Mouse (Mus musculus): ENCODE data around the gene Dcaf10. TPM values are rescaled to one million over a fixed set of nuclear protein-coding genes. Genes with fewer than 3 reads are reported as not detected.

Gene Dcaf10
- polyA plus RNA-seq, 1 experiment from 2014 or later, result 5.9 TPM

GRCm38 (mm10) chr4:45411181-45411790, 69.4 kb downstream of the Dcaf10 start:
- H3K9me3 ChIP-seq (ENCODE audit: control insufficient read depth, low read length), result no peaks in the 10 kb centered on the region
- no peaks in the 10 kb centered on the region; the same call in 1 of the 2 replicates for H3K27me3 ChIP-seq (replicated peaks; ENCODE audit: control insufficient read depth, insufficient read depth, low read length)
- WGBS, result 90% methylated on average over 8 of the region's 8 CpGs
- no peaks in the 10 kb centered on the region for H3K36me3 ChIP-seq (ENCODE audit: control insufficient read depth, insufficient read depth, low read length)
- no peak overlapping the region for H3K9ac ChIP-seq (ENCODE audit: low read depth, low read length)
- H3K4me2 ChIP-seq (ENCODE audit: low read length), result no peak overlapping the region
- H3K4me1 ChIP-seq (ENCODE audit: control insufficient read depth, insufficient read depth, low read depth, low read length), result peaks cover 15% of the 10 kb centered on the region
- no peak overlapping the region for H3K4me3 ChIP-seq (ENCODE audit: low read length)
- no peak overlapping the region for H3K27ac ChIP-seq (ENCODE audit: low read depth, low read length)
- ATAC-seq, result no peak

DNA sequence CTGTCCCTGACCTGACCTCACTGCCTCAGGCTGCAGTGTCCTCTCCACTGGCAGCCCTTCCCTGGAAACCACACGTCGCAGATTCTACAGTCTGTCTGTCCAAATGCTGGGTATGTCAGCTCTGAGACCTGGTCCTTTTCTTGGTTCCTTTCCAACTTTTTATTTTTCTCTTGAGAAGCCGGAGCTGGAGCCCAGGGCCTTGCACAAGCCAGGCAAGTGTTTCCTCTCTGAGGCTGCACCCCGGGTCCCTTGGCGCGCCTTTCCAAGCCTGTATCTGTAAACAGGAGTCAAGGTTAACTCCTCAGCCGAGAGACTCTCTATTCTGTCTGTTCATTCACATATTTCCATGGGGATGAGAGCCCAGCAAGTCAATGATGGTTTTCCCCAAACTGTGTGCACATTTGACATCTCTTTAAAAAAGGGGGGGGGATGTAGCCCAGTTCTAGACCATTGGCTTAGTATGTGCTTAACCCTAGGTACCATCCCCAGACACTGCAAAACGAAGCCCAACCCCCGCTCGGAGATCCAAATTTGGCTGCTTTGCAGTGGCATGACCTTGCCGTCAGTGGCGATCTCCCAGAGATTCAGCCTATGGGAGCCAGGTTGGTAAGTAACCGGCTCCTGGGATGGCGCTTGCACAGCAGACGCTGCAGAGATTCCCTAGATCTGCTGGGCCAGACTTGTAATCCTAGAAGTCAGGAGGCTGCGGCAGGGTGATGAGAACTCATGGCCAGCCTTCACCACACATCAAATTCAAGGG, 70.7 kb downstream of the Dcaf10 start:
- no peak overlapping the region for H3K27ac ChIP-seq (ENCODE audit: low read depth, low read length)
- no peak overlapping the region for H3K4me2 ChIP-seq (ENCODE audit: low read length)
- H3K27me3 ChIP-seq (replicated peaks; ENCODE audit: control insufficient read depth, insufficient read depth, low read length), result no peaks in the 10 kb centered on the region; the same call in 1 of the 2 replicates
- no peaks in the 10 kb centered on the region for H3K9me3 ChIP-seq (ENCODE audit: control insufficient read depth, low read length)
- H3K9ac ChIP-seq (ENCODE audit: low read depth, low read length), result no peak overlapping the region
- 73% methylated on average over 16 of the region's 16 CpGs for WGBS
- H3K4me1 ChIP-seq (ENCODE audit: control insufficient read depth, insufficient read depth, low read depth, low read length), result peaks cover 2% of the 10 kb centered on the region
- H3K4me3 ChIP-seq (ENCODE audit: low read length), result no peak overlapping the region
- no peak for ATAC-seq
- no peaks in the 10 kb centered on the region for H3K36me3 ChIP-seq (ENCODE audit: control insufficient read depth, insufficient read depth, low read length)

GRCm38 (mm10) chr4:45413674-45414338, 71.9 kb downstream of the Dcaf10 start:
- 85% methylated on average over 9 of the region's 9 CpGs for WGBS
- Histone ChIP-seq H3K4me1 (ENCODE audit: control insufficient read depth, insufficient read depth, low read depth, low read length) (peaks cover 2% of the 10 kb centered on the region; the same call in 1 of the 2 replicates), H3K27ac (ENCODE audit: low read depth, low read length) (no peak overlapping the region), H3K9me3 (ENCODE audit: control insufficient read depth, low read length) (no peaks in the 10 kb centered on the region), H3K36me3 (ENCODE audit: control insufficient read depth, insufficient read depth, low read length) (no peaks in the 10 kb centered on the region), H3K9ac (ENCODE audit: low read depth, low read length) (no peak overlapping the region), H3K4me2 (ENCODE audit: low read length) (no peak overlapping the region), H3K4me3 (ENCODE audit: low read length) (no peak overlapping the region), H3K27me3 (replicated peaks; ENCODE audit: control insufficient read depth, insufficient read depth, low read length) (no peaks in the 10 kb centered on the region; the same call in 1 of the 2 replicates)
- no peak for ATAC-seq

- Histone ChIP-seq H3K27ac (ENCODE audit: low read depth, low read length) (no peak overlapping the region), H3K4me1 (ENCODE audit: control insufficient read depth, insufficient read depth, low read depth, low read length) (peaks cover 2% of the 10 kb centered on the region), H3K9me3 (ENCODE audit: control insufficient read depth, low read length) (no peaks in the 10 kb centered on the region), H3K27me3 (replicated peaks; ENCODE audit: control insufficient read depth, insufficient read depth, low read length) (no peaks in the 10 kb centered on the region; the same call in 1 of the 2 replicates), H3K9ac (ENCODE audit: low read depth, low read length) (no peak overlapping the region), H3K36me3 (ENCODE audit: control insufficient read depth, insufficient read depth, low read length) (no peaks in the 10 kb centered on the region), H3K4me2 (ENCODE audit: low read length) (no peak overlapping the region), H3K4me3 (ENCODE audit: low read length) (no peak overlapping the region)
- ATAC-seq, result no peak
- WGBS, result 65% methylated on average over 7 of the region's 7 CpGs
Measured at GRCm38 (mm10) chr4:45416314-45416713, 74.4 kb downstream of the Dcaf10 start.

DNA sequence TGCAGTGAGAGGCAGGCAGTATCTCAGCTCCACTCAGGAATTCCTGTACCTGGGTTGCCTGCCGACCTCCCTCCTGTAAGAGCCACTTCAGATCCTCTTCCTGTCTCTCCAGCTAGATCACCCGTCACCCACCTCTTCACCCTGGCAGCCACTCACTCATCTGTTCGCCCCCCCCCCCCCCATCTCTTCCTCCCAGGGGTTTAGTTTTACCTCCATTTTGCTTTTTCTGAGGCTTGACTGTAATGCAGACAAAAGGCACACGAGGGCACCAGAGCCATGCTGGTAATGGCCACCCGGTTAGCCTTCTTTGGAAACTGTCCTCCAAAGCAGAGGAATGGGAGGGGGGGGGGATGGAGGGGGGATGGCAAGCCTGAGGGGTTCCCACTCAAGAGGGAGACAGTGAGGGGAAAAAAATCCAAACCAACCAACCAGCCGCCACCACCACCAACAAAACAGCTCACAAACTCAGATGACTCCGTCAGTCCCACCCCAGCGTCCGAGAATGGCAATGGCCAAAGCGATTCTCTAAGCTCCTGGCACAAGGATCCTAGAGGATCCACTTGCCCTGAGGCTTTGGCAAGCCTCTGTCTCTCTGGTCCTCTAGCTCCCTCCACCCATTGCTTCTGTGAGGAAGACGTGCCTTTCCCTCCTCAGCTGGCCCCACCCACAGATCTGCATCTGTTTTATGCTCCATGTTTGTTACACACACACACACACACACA, 76.5 kb downstream of the Dcaf10 start:
- peak; percentile 59 for ATAC-seq
- Histone ChIP-seq H3K4me3 (ENCODE audit: low read length) (no peak overlapping the region), H3K27me3 (replicated peaks; ENCODE audit: control insufficient read depth, insufficient read depth, low read length) (no peaks in the 10 kb centered on the region; the same call in 1 of the 2 replicates), H3K36me3 (ENCODE audit: control insufficient read depth, insufficient read depth, low read length) (no peaks in the 10 kb centered on the region), H3K4me1 (ENCODE audit: control insufficient read depth, insufficient read depth, low read depth, low read length) (peaks cover 2% of the 10 kb centered on the region), H3K27ac (ENCODE audit: low read depth, low read length) (no peak overlapping the region), H3K9ac (ENCODE audit: low read depth, low read length) (peak overlapping the region; percentile 32; the same call in 1 of the 2 replicates), H3K9me3 (ENCODE audit: control insufficient read depth, low read length) (no peaks in the 10 kb centered on the region), H3K4me2 (ENCODE audit: low read length) (peak overlapping the region; percentile 35)
- 27% methylated on average over 10 of the region's 11 CpGs for WGBS

DNA sequence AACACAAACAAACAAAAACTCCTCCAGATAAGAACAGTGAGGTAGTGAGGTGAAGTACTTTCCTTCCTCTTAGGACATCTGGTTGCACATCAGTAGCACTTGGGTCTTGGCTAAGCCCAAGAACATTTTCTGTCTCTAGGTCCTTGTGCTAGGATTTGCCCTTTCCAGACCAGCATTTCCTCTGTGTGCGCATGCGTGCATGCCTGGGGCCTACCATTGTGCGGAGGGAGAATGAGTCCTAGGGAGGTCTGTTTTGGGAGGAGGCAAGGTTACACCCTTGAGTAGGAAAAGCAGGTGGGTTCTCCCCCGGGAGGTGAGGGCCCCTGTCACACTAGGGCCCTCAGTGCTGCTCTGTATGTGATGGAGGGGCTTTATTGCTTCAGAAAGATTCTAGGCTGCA, 77.2 kb downstream of the Dcaf10 start:
- H3K27ac ChIP-seq (ENCODE audit: low read depth, low read length), result no peak overlapping the region
- H3K4me1 ChIP-seq (ENCODE audit: control insufficient read depth, insufficient read depth, low read depth, low read length), result peaks cover 2% of the 10 kb centered on the region
- no peaks in the 10 kb centered on the region; the same call in 1 of the 2 replicates for H3K27me3 ChIP-seq (replicated peaks; ENCODE audit: control insufficient read depth, insufficient read depth, low read length)
- no peaks in the 10 kb centered on the region for H3K36me3 ChIP-seq (ENCODE audit: control insufficient read depth, insufficient read depth, low read length)
- 80% methylated on average over 4 of the region's 4 CpGs for WGBS
- no peak overlapping the region for H3K4me2 ChIP-seq (ENCODE audit: low read length)
- H3K4me3 ChIP-seq (ENCODE audit: low read length), result no peak overlapping the region
- H3K9ac ChIP-seq (ENCODE audit: low read depth, low read length), result no peak overlapping the region
- no peak for ATAC-seq
- H3K9me3 ChIP-seq (ENCODE audit: control insufficient read depth, low read length), result no peaks in the 10 kb centered on the region

DNA sequence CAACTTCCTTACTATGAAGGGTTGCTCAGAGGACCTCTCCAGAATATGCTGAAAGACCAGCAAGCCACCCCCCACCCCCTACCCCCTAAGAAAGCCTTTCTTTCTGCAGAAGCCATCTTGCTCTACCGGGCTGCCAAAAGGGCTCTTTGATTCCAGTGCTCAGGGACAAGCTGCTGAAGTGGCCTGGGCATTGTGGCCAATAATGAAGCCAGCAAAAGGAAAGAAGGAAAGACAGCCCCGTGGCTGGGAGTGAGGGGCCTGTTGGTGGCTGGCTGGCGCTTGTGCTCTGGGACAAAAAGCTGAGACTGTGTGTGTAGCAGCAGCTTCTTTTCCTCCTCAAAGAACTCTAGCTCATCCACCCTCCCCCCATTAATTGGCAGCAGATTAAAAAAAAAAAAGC, 78.8 kb downstream of the Dcaf10 start:
- Histone ChIP-seq H3K27me3 (replicated peaks; ENCODE audit: control insufficient read depth, insufficient read depth, low read length) (no peaks in the 10 kb centered on the region), H3K36me3 (ENCODE audit: control insufficient read depth, insufficient read depth, low read length) (no peaks in the 10 kb centered on the region), H3K4me2 (ENCODE audit: low read length) (no peak overlapping the region), H3K4me3 (ENCODE audit: low read length) (no peak overlapping the region), H3K9me3 (ENCODE audit: control insufficient read depth, low read length) (no peaks in the 10 kb centered on the region), H3K4me1 (ENCODE audit: control insufficient read depth, insufficient read depth, low read depth, low read length) (peaks cover 2% of the 10 kb centered on the region), H3K27ac (ENCODE audit: low read depth, low read length) (no peak overlapping the region), H3K9ac (ENCODE audit: low read depth, low read length) (no peak overlapping the region)
- ATAC-seq, result no peak
- WGBS, result 33% methylated on average over 3 of the region's 3 CpGs

DNA sequence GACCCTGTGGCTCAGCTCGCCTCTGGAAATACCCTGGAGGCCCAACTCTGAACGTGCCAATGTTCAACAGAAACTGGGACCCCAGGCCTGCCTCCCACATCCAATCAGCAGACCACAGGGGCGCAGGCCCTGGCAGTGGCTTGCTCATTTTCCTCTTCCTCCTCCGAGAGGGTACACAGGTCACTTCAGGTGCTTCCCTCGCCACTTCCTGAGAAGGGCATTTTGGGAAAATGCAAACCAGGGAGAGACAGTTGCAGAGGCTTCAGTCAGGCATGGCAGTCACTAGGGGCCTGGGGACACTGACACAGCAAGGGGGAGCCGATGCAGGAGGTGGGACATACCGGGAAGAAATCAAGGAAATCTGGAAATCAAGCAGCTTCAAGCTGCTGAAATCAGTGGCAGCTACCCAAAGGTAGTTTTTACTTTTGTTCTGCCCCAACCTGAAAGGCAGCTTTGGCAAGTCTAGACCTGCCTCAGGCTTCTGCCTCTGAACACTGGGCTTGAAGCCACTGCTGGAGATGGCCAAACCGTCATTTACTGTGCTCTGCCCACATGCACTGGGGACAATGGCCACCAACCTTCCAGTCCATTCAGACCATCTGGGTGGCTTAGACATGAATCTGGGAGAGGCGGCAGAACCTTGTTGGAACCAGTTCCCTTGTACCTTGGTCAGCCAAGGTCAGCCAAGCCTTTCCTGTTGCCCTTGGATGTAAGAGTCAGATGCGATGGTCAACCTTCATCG, 79.8 kb downstream of the Dcaf10 start:
- Histone ChIP-seq H3K4me1 (ENCODE audit: control insufficient read depth, insufficient read depth, low read depth, low read length) (peaks cover 2% of the 10 kb centered on the region), H3K27ac (ENCODE audit: low read depth, low read length) (peak overlapping the region; percentile 40; the same call in 1 of the 2 replicates), H3K27me3 (replicated peaks; ENCODE audit: control insufficient read depth, insufficient read depth, low read length) (no peaks in the 10 kb centered on the region), H3K9me3 (ENCODE audit: control insufficient read depth, low read length) (no peaks in the 10 kb centered on the region), H3K9ac (ENCODE audit: low read depth, low read length) (peak overlapping the region; percentile 19; the same call in 1 of the 2 replicates), H3K4me2 (ENCODE audit: low read length) (no peak overlapping the region), H3K36me3 (ENCODE audit: control insufficient read depth, insufficient read depth, low read length) (no peaks in the 10 kb centered on the region), H3K4me3 (ENCODE audit: low read length) (no peak overlapping the region)
- WGBS, result 66% methylated on average over 11 of the region's 11 CpGs
- ATAC-seq, result no peak
